Mouse (Mus musculus): ENCODE measurements around the gene Gss.
"Not testable (repeated sequence)": the region's sequence is repeated elsewhere in the genome, so short reads cannot be mapped to it uniquely, and the experiment has no call there.

Gss gene

DNA sequence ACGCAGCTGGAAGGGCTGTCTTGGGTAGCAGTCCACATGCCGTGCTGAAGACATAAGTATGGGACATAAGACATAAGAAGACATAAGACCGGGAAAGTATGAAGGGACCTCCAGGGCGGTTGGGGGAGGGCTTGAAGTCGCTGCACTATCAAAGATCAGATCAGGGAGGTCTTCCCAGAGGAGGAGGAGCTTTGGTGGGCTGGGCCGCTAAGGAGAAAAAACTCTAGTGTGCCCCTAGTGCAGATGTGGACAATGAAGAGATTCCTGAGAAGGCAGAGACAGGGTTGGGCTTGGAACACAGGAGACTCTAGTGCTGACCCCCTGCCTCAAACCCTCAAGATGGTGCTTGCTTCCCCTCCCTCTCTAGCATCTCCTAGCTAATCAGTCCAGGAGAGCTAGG, 24.4 kb upstream of the Gss start:
- DNase-seq, result no peak

- DNase-seq, result no peak
These were observed 21.3 kb upstream of the Gss start for GRCm38 (mm10) chr2:155613953-155614352.

- peak; percentile 69 to 82 for DNase-seq
These were observed 20.7 kb upstream of the Gss start for GRCm38 (mm10) chr2:155613326-155613755.

GRCm38 (mm10) chr2:155611834-155612550, 19.4 kb upstream of the Gss start:
- no peak for DNase-seq

- DNase-seq, result no peak
These were observed 18.4 kb upstream of the Gss start, which contains the start of gene Myh7b for GRCm38 (mm10) chr2:155610978-155611377. Gene Myh7b (plus strand): TSS chr2:155611212.

- peak in 1 of 2 experiments; percentile 26 for DNase-seq
These were observed 13.8 kb upstream of the Gss start for GRCm38 (mm10) chr2:155606360-155606759.

- not testable (repeated sequence) for DNase-seq
These were observed 12.6 kb upstream of the Gss start for GRCm38 (mm10) chr2:155605236-155605589.

GRCm38 (mm10) chr2:155604560-155605235, 12.1 kb upstream of the Gss start:
- no peak for DNase-seq

DNA sequence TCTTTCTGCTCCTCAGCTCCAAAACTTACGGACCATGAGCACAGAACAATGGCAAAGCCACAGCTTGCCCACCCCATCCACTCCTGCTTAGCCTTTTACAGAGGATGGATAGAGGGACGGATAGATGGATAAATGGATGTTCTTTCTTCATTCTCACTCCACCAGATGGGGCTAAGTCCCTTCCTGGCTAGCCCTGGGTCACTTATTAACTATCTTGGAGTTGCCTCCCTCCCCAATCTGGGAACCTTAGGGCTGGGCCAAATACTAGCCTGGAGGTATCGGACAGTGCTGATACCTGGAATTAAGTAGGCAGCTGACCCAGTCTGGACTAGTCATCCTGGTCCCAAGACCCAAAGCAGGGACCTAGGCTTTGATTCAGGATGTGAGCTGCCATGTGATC, 11.1 kb upstream of the Gss start:
- DNase-seq, result no peak

GRCm38 (mm10) chr2:155595516-155595915, 2.9 kb upstream of the Gss start:
- DNase-seq, result no peak

DNA sequence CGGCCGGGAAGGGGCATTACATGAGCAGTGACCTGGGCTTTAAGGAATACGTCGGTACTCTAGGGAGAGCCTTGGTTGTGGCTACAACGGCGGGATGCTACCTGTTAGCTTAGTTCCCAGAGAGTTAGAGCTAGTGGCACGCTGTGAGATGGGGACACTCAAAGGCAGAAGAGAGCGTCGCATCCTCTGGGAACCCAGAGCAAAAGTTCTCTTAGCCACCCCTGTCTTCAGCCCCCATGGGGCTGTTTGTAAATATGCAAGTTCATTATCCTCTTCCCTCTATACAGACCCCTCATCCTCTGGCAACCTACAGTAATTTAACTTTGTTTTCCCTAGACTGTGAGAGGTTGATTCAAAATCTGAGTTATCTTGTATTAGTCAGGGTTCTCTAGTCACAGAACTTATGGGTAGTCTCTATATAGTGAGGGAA, 259 bp upstream of the Gss start:
- DNase-seq, result no peak

DNA sequence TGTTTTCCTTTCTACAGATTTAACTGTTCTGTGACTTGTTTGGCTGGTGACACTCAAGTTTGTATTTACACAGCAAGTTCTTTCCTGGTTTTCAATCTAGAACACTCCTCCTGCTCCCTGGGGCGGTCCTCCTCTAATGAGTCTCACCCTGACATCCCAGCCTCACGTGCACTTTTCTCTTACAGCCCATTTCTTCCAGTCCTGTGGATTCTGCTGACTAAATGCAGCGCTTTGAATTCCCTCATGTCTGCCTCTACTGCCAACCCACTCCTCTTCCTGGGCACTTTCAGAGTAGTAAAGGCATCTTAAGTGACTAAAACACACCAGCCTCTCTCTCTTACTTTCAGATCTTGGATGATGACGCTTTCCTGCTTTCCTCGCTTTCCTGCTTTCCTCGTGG, 934 bp downstream of the Gss start:
- no peak for DNase-seq

- DNase-seq, result no peak
These were observed 1.7 kb downstream of the Gss start for GRCm38 (mm10) chr2:155590876-155591275.

DNA sequence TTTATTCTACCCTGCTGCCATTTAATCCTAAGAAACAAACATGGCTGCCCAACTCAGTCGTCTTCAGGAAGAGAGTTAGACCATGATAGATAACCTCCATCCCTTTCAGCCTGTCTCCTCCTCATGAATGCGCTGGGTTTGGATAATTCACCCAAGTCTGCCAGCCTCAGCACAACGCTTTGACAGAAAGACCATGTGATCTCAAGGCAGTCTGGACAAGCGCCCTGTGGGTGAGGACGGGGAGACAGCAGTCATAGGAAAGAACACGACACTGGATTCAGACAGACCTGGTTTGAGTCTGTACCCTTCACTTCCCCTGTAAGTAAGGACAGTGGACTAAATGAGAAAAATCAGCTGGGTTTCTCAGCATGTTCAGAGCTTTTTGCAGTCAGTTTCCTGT, 3.1 kb downstream of the Gss start:
- DNase-seq, result no peak

- DNase-seq, result no peak
These were observed 4.5 kb downstream of the Gss start for GRCm38 (mm10) chr2:155588136-155588535.

GRCm38 (mm10) chr2:155585486-155585885, 7.1 kb downstream of the Gss start:
- no peak for DNase-seq

DNA sequence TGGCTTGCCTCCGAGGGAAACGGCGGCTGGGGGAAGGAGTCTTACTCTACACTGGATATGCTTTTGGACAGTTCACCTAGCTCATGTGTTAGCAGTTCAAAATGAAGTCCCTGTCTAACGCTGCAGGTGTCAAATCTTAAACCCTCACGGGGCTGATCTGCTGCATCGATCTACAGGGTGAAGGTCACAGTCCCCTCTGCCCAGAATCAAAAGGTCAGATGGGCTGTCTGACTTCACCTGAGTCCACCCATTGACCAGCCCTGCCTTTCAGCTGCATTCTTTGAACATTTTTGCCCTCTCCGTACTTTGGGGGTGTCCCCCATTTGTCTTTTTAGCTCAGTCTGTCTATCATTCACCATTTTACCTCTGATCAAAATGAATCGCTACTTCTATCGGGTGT, 7.5 kb downstream of the Gss start:
- DNase-seq, result no peak

- DNase-seq, result peak; percentile 85 to 87
These were observed 8.6 kb downstream of the Gss start for GRCm38 (mm10) chr2:155583927-155584530.

DNA sequence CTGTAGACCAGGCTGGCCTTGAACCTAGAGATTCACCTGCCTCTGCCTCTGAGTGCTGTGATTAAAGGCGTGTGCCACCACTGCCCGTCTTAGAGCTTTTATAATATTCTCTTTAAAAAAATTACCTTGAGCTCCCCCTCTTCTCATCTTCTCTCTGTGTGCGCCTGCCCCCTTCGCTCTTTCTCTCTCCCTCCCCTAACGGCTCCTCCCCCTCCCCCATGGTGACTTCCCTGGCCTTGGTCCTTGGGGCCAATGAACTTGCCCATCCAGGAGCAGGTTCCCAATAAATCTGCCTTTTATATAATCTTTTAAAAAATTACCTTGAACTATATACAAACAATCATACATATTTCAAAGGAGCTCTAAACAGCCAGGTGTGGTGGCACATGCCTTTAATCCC, 9.6 kb downstream of the Gss start:
- DNase-seq, result no peak

- no peak for DNase-seq
These were observed 10.1 kb downstream of the Gss start for GRCm38 (mm10) chr2:155582384-155582995.

DNA sequence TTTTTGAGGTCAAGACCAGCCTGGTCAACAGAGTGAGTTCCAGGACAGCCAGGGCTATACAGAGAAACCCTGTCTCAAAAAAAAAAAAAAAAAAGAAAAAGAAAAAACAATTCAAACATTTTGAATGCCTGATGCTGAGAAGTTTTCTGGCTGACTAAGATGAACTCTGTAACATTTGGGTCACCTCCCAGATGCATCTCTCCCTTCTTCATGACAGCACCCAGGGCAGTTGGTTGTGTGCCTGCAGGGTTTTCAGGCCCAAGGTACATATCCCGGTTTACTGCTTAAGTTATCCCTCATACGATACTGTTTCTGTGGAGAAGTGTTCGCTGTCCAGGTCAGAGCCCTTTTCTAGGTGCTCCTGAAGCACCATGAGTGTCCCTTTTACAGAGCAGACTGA, 12.3 kb downstream of the Gss start:
- no peak for DNase-seq

GRCm38 (mm10) chr2:155576656-155577055, 16.0 kb downstream of the Gss start:
- DNase-seq, result no peak

GRCm38 (mm10) chr2:155574700-155575099, 17.9 kb downstream of the Gss start:
- peak; percentile 92 for DNase-seq

DNA sequence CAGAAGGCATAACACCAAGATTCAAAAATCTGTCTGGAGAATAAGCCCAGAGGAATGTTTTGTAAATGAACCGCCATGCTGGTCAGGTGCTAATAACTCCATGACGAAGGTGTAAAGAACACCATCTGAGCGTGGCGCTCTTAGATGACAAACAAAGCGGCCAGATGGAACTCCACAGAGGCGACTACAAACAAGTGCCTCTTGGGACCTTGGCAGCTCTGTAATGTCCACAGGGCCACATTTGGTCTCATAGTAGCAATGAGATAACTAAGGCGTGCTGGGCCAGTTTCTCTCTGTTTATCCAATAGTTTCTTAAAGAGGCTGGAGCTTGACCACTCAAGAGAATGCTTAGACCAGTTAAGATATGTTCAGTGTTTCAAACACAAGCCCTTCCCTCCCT, 18.6 kb downstream of the Gss start:
- no peak for DNase-seq
